Mouse (Mus musculus) kidney, postnatal 0 days (tissue): ENCODE results near the gene Prkca. TPM values are rescaled to one million over a fixed set of nuclear protein-coding genes. Genes with fewer than 3 reads are reported as not detected.

ENCODE experiments used
- ATAC-seq: fragments of 200-750 bp; cut with Nextera tagmentation; replicated peaks from 2 replicates; pipeline ENCODE4 v1.8.0; 2017; ENCODE audit warnings: low read depth, moderate number of reproducible peaks, moderate TSS enrichment, moderate library complexity; ENCODE audit not compliant: low FRiP score
- DNase-seq: peaks from one replicate; pipeline ENCODE4 v3.0.0-alpha.2; 2016; ENCODE audit warnings: low spot score
- H3K27ac ChIP-seq: fragments of 300-500 bp; sonication (generic); 2 replicates; pipeline ENCODE4 v1.5.1; 2014; ENCODE audit warnings: mild to moderate bottlenecking
- H3K27me3 ChIP-seq: fragments of 300-500 bp; sonication (generic); 2 replicates; pipeline ENCODE4 v1.6.1; 2014; ENCODE audit warnings: low read length, mixed read lengths; ENCODE audit not compliant: insufficient read depth
- H3K36me3 ChIP-seq: fragments of 300-500 bp; sonication (generic); 2 replicates; pipeline ENCODE4 v1.6.1; 2014; ENCODE audit warnings: low read length, mixed read lengths; ENCODE audit not compliant: insufficient read depth
- H3K4me1 ChIP-seq: fragments of 300-500 bp; sonication (generic); replicated peaks from 2 replicates; pipeline ENCODE4 v1.6.1; 2014; ENCODE audit warnings: antibody characterized with exemption, low read length, mixed read lengths; ENCODE audit not compliant: insufficient read depth
- H3K4me2 ChIP-seq: fragments of 300-500 bp; sonication (generic); 2 replicates; pipeline ENCODE4 v1.6.1; 2014; ENCODE audit warnings: mild to moderate bottlenecking, low read length, moderate library complexity, mixed read lengths
- H3K4me3 ChIP-seq: fragments of 300-500 bp; sonication (generic); replicated peaks from 2 replicates; pipeline ENCODE4 v1.5.1; 2014; ENCODE audit warnings: low read depth, low read length
- H3K9ac ChIP-seq: fragments of 300-500 bp; sonication (generic); 2 replicates; pipeline ENCODE4 v1.6.1; 2014; ENCODE audit warnings: low read depth, low read length
- H3K9me3 ChIP-seq: fragments of 300-500 bp; sonication (generic); replicated peaks from 2 replicates; pipeline ENCODE4 v1.6.1; 2016; ENCODE audit warnings: low read length, inconsistent platforms, mixed read lengths
- CTCF ChIP-seq: IDR thresholded peaks from 2 replicates; pipeline ENCODE4 v1.5.1; 2016; ENCODE audit warnings: antibody characterized with exemption, low read depth, mild to moderate bottlenecking, moderate library complexity
- WGBS: fragments of 180-500 bp; shearing (Covaris S2); extraction: QIAGEN DNeasy Blood & Tissue Kit; methylation state at CpG from one replicate; pipeline ENCODE4 v1.1.7; 2014; 5-methylcytosine and 5-hydroxymethylcytosine counted together
- polyA plus RNA-seq: library from polyadenylated mRNA; unstranded; fragments of >200 nt; fragmentation: Nextera tagmentation; extraction: Ambion mirVana; gene quantifications from 2 replicates; pipeline ENCODE4 v1.2.1, GENCODE M21; 2015

Prkca gene
- polyA plus RNA-seq, 1 experiment from 2014 or later: 9.3 TPM

DNA sequence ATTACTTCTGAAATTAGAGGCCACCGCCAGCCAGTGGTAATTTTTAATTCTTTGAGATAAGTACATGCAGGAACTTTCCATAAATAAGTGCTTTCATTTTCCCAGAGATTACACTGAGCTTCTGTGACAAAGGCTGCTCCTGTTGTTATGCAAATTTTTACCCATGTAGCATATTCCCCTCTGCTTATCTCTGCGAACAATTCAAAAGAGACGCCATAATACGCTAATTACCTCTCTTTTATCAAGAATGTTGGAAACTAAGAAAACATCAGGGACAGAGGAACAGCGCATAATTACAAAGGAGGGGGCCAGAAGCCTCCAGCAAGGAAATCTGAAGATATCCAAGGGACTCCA is 138.9 kb downstream of the Prkca start:
- H3K27me3 ChIP-seq: no peaks in the 10 kb centered on the region
- no peaks in the 10 kb centered on the region for H3K36me3 ChIP-seq
- DNase-seq (no peak), ATAC-seq (no peak)
- no peak overlapping the region for H3K27ac ChIP-seq
- no peak overlapping the region for H3K4me3 ChIP-seq
- no peaks in the 10 kb centered on the region for H3K4me1 ChIP-seq
- TF ChIP-seq CTCF: no peak
- 78% methylated on average over 5 of the region's 5 CpGs for WGBS
- no peaks in the 10 kb centered on the region for H3K9me3 ChIP-seq
- H3K4me2 ChIP-seq: no peak overlapping the region
- H3K9ac ChIP-seq: no peak overlapping the region

GRCm38 (mm10) chr11:108204202-108204894 is 139.4 kb downstream of the Prkca start:
- no peak overlapping the region for H3K27ac ChIP-seq
- DNase-seq (no peak), ATAC-seq (no peak)
- no peaks in the 10 kb centered on the region for H3K36me3 ChIP-seq
- TF ChIP-seq CTCF: no peak
- no peaks in the 10 kb centered on the region for H3K27me3 ChIP-seq
- WGBS: 73% methylated on average over 7 of the region's 7 CpGs
- no peak overlapping the region for H3K4me2 ChIP-seq
- no peak overlapping the region for H3K9ac ChIP-seq
- no peak overlapping the region for H3K4me3 ChIP-seq
- H3K4me1 ChIP-seq: no peaks in the 10 kb centered on the region
- H3K9me3 ChIP-seq: no peaks in the 10 kb centered on the region

GRCm38 (mm10) chr11:108202835-108203234 is 140.9 kb downstream of the Prkca start:
- H3K9ac ChIP-seq: no peak overlapping the region
- ATAC-seq (no peak), DNase-seq (no peak)
- H3K4me2 ChIP-seq: no peak overlapping the region
- H3K9me3 ChIP-seq: no peaks in the 10 kb centered on the region
- no peak overlapping the region for H3K4me3 ChIP-seq
- H3K4me1 ChIP-seq: 0 out of 2 replicates have a peak, but pooled peaks cover under 1% of the 10 kb centered on the region
- no peak overlapping the region for H3K27ac ChIP-seq
- H3K27me3 ChIP-seq: no peaks in the 10 kb centered on the region
- H3K36me3 ChIP-seq: no peaks in the 10 kb centered on the region
- WGBS: 89% methylated on average over 7 of the region's 7 CpGs
- TF ChIP-seq CTCF: no peak

- no peak overlapping the region for H3K27ac ChIP-seq
- H3K9ac ChIP-seq: no peak overlapping the region
- peaks cover 10% of the 10 kb centered on the region; the same call in 1 of the 2 replicates for H3K4me1 ChIP-seq
- H3K4me2 ChIP-seq: no peak overlapping the region
- WGBS: 94% methylated on average over 14 of the region's 15 CpGs
- no peak for DNase-seq
- TF ChIP-seq CTCF: no peak
- no peak for ATAC-seq
- H3K27me3 ChIP-seq: no peaks in the 10 kb centered on the region
- no peak overlapping the region for H3K4me3 ChIP-seq
- H3K9me3 ChIP-seq: no peaks in the 10 kb centered on the region
- H3K36me3 ChIP-seq: no peaks in the 10 kb centered on the region
These were observed 142.8 kb downstream of the Prkca start for GRCm38 (mm10) chr11:108200679-108201586.

GRCm38 (mm10) chr11:108199429-108199985 is 144.2 kb downstream of the Prkca start:
- 90% methylated on average over 4 of the region's 4 CpGs for WGBS
- ATAC-seq (no peak), DNase-seq (no peak)
- H3K36me3 ChIP-seq: no peaks in the 10 kb centered on the region
- no peaks in the 10 kb centered on the region for H3K27me3 ChIP-seq
- H3K4me3 ChIP-seq: no peak overlapping the region
- no peaks in the 10 kb centered on the region for H3K9me3 ChIP-seq
- H3K27ac ChIP-seq: no peak overlapping the region
- TF ChIP-seq CTCF: no peak
- H3K4me1 ChIP-seq: peaks cover 10% of the 10 kb centered on the region; the same call in 1 of the 2 replicates
- no peak overlapping the region for H3K9ac ChIP-seq
- H3K4me2 ChIP-seq: no peak overlapping the region

GRCm38 (mm10) chr11:108198592-108198991 is 145.1 kb downstream of the Prkca start:
- WGBS: 50% methylated on average over 5 of the region's 5 CpGs
- Histone ChIP-seq H3K4me3 (no peak overlapping the region), H3K4me1 (peaks cover 10% of the 10 kb centered on the region; the same call in 1 of the 2 replicates), H3K27ac (no peak overlapping the region), H3K27me3 (no peaks in the 10 kb centered on the region), H3K9me3 (no peaks in the 10 kb centered on the region), H3K4me2 (no peak overlapping the region), H3K9ac (no peak overlapping the region), H3K36me3 (no peaks in the 10 kb centered on the region)
- no peak for DNase-seq
- ATAC-seq: no peak
- no peak for TF ChIP-seq CTCF
